Mouse (Mus musculus) cortical plate, adult 2 months (tissue): ENCODE results near the gene Gli1. TPM values are rescaled to one million over a fixed set of nuclear protein-coding genes. Genes with fewer than 3 reads are reported as not detected.
"Not testable (repeated sequence)": the region's sequence is repeated elsewhere in the genome, so short reads cannot be mapped to it uniquely, and the experiment has no call there.

Experiments used
- H3K27ac ChIP-seq: fragments of 200-500 bp; 2 replicates; pipeline ENCODE4 v1.5.1; 2012; ENCODE audit warnings: low read length, control low read depth, inconsistent platforms; ENCODE audit not compliant: insufficient read depth
- H3K4me1 ChIP-seq: fragments of 200-500 bp; 2 replicates; pipeline ENCODE4 v1.6.1; 2011; ENCODE audit warnings: low read length; ENCODE audit not compliant: control insufficient read depth, insufficient read depth
- H3K4me3 ChIP-seq: fragments of 200-500 bp; 2 replicates; pipeline ENCODE4 v1.5.1; 2011; ENCODE audit warnings: mild to moderate bottlenecking, low read length, control low read depth; ENCODE audit not compliant: insufficient read depth
- CTCF ChIP-seq: fragments of 200-500 bp; IDR thresholded peaks from 2 replicates; pipeline ENCODE4 v1.5.1; 2011; ENCODE audit warnings: mild to moderate bottlenecking, control low read depth, low read length; ENCODE audit not compliant: insufficient read depth; ENCODE audit errors: extremely low read depth
- POLR2A ChIP-seq: fragments of 200-500 bp; IDR thresholded peaks from 2 replicates; pipeline ENCODE4 v1.6.1; 2011; ENCODE audit warnings: mild to moderate bottlenecking, low read length, control low read depth; ENCODE audit not compliant: insufficient read depth; ENCODE audit errors: extremely low read depth
- polyA plus RNA-seq: library from polyadenylated mRNA; depleted of rRNA; stranded (reverse); fragments of >200 nt; gene quantifications from 2 replicates; pipeline ENCODE4 v1.2.3, GENCODE M21; 2012

The Gli1 gene
- polyA plus RNA-seq, 1 experiment = 2.3 TPM

GRCm38 (mm10) chr10:127325454-127326016, 16.2 kb downstream of the Gli1 start:
- Histone ChIP-seq H3K4me1 (no peaks in the 10 kb centered on the region), H3K4me3 (no peak overlapping the region)
- TF ChIP-seq POLR2A (no peak), CTCF (no peak)

GRCm38 (mm10) chr10:127324495-127324894, 17.3 kb downstream of the Gli1 start:
- no peak overlapping the region for H3K4me3 ChIP-seq
- H3K4me1 ChIP-seq = no peaks in the 10 kb centered on the region
- TF ChIP-seq POLR2A = no peak
- TF ChIP-seq CTCF = peak; percentile 31; the same call in 1 of the 2 replicates
- no peak overlapping the region for H3K27ac ChIP-seq

More at GRCm38 (mm10) chr10:127325454-127326016, 16.2 kb downstream of the Gli1 start:
- no peak overlapping the region for H3K27ac ChIP-seq

GRCm38 (mm10) chr10:127323131-127323855, 18.5 kb downstream of the Gli1 start:
- Histone ChIP-seq H3K4me1 (no peaks in the 10 kb centered on the region), H3K4me3 (no peak overlapping the region), H3K27ac (no peak overlapping the region)
- TF ChIP-seq POLR2A = no peak
- no peak for TF ChIP-seq CTCF

GRCm38 (mm10) chr10:127322669-127323068, 19.1 kb downstream of the Gli1 start:
- Histone ChIP-seq H3K4me3 (no peak overlapping the region), H3K4me1 (no peaks in the 10 kb centered on the region), H3K27ac (no peak overlapping the region)
- TF ChIP-seq POLR2A = no peak
- TF ChIP-seq CTCF = no peak

- no peak overlapping the region for H3K4me3 ChIP-seq
- TF ChIP-seq POLR2A (no peak), CTCF (no peak)
- H3K27ac ChIP-seq = no peak overlapping the region
- no peaks in the 10 kb centered on the region for H3K4me1 ChIP-seq
These were observed 19.6 kb downstream of the Gli1 start for GRCm38 (mm10) chr10:127322178-127322577.

GRCm38 (mm10) chr10:127321621-127322020, 20.2 kb downstream of the Gli1 start, which contains the start of gene Arhgap9:
Arhgap9 (plus strand) TSS chr10:127321964.
- TF ChIP-seq CTCF = no peak
- TF ChIP-seq POLR2A = no peak
- H3K27ac ChIP-seq = no peak within 1 kb of the TSS
- H3K4me3 ChIP-seq = no peak within 1 kb of the TSS
- H3K4me1 ChIP-seq = no peaks in the 10 kb centered on the region

- Histone ChIP-seq H3K27ac (no peak overlapping the region), H3K4me3 (no peak overlapping the region), H3K4me1 (no peaks in the 10 kb centered on the region)
- TF ChIP-seq CTCF (no peak), POLR2A (no peak)
These were observed 21.8 kb downstream of the Gli1 start for GRCm38 (mm10) chr10:127319969-127320368.

- H3K27ac ChIP-seq = no peak overlapping the region
- H3K4me3 ChIP-seq = no peak overlapping the region
- TF ChIP-seq CTCF (no peak), POLR2A (no peak)
- H3K4me1 ChIP-seq = no peaks in the 10 kb centered on the region
These were observed 23.8 kb downstream of the Gli1 start for GRCm38 (mm10) chr10:127318009-127318408.

GRCm38 (mm10) chr10:127317277-127317676, 24.5 kb downstream of the Gli1 start:
- Histone ChIP-seq H3K27ac (no peak overlapping the region), H3K4me1 (no peaks in the 10 kb centered on the region), H3K4me3 (no peak overlapping the region)
- TF ChIP-seq POLR2A (no peak), CTCF (no peak)

GRCm38 (mm10) chr10:127314950-127315349, 26.8 kb downstream of the Gli1 start:
- not testable (repeated sequence) for H3K4me1 ChIP-seq, H3K27ac ChIP-seq, H3K4me3 ChIP-seq

- not testable (repeated sequence) for H3K4me1 ChIP-seq, H3K4me3 ChIP-seq, H3K27ac ChIP-seq
These were observed 28.3 kb downstream of the Gli1 start for GRCm38 (mm10) chr10:127313516-127313915.
